In genomic region chr11:106579146-106579545, GRCm38 (mm10) we compare ENCODE assay signal across 21 mouse cellular contexts. TPM values are rescaled to one million over a fixed set of nuclear protein-coding genes. Genes with fewer than 3 reads are reported as not detected.
DNase-seq lines count a peak whose midpoint lies in the region; ATAC-seq and TF ChIP-seq lines count a peak whose summit lies in the region.
"Had no signal": no experiment of that assay in that cellular context is flagged by ENCODE, and none has a peak within 500 bp of the region (broad histone marks: within the 10 kb centered on the region; RNA-seq: fewer than 3 reads in every experiment).

No protein-coding gene starts in this region.

- peaks cover 21% of the 10 kb centered on the region for H3K4me1 ChIP-seq in heart, embryonic 15.5 days (replicated peaks)
- peaks cover 10% of the 10 kb centered on the region for H3K4me1 ChIP-seq in heart, embryonic 11.5 days (ENCODE audit: control insufficient read depth, insufficient read depth, low read length)
- H3K4me1 ChIP-seq in megakaryocyte, embryonic 14.5 days, result peaks cover 87% of the 10 kb centered on the region
- H3K4me1 ChIP-seq: midbrain, embryonic 15.5 days had no signal

- no peak overlapping the region for H3K9ac ChIP-seq in heart, embryonic 15.5 days
- no peak overlapping the region for H3K9ac ChIP-seq in heart, embryonic 11.5 days (ENCODE audit: low read depth, low read length)
- H3K9ac ChIP-seq: embryonic facial prominence, embryonic 15.5 days; hindbrain, embryonic 13.5 days; liver, embryonic 12.5 days; midbrain, embryonic 15.5 days had no signal

- no peak for ATAC-seq in heart, embryonic 15.5 days (replicated peaks; ENCODE audit: insufficient number of reproducible peaks, insufficient read depth, low FRiP score, low read depth)
- ATAC-seq in heart, embryonic 11.5 days (replicated peaks; ENCODE audit: insufficient number of reproducible peaks, low FRiP score, low TSS enrichment), result no peak
- no peak for ATAC-seq in megakaryocyte, adult 5-6 weeks (ENCODE audit: poor library complexity, severe bottlenecking)
- ATAC-seq: CD4-positive, CD25-positive, alpha-beta regulatory T cell, adult 4 months; forebrain, embryonic 16.5 days; liver, embryonic 12.5 days; midbrain, embryonic 15.5 days had no signal

- 68% methylated on average over 2 of the region's 2 CpGs for WGBS in heart, embryonic 15.5 days
- 67% methylated on average over 2 of the region's 2 CpGs for WGBS in heart, embryonic 11.5 days (ENCODE audit: insufficient replicate concordance)

- H3K36me3 ChIP-seq in heart, embryonic 15.5 days, result no peaks in the 10 kb centered on the region
- H3K36me3 ChIP-seq in heart, embryonic 11.5 days (ENCODE audit: control insufficient read depth, insufficient read depth, low read length), result no peaks in the 10 kb centered on the region
- peaks cover 68% of the 10 kb centered on the region for H3K36me3 ChIP-seq in megakaryocyte, embryonic 14.5 days (replicated peaks; ENCODE audit: low read length)
- H3K36me3 ChIP-seq: embryonic facial prominence, embryonic 15.5 days; hindbrain, embryonic 13.5 days; liver, embryonic 12.5 days; midbrain, embryonic 15.5 days had no signal

- no peak overlapping the region for H3K4me3 ChIP-seq in gastrocnemius, adult 2 months
- no peak overlapping the region for H3K4me3 ChIP-seq in heart, embryonic 15.5 days
- H3K4me3 ChIP-seq in heart, embryonic 11.5 days (ENCODE audit: low read depth, low read length), result no peak overlapping the region
- H3K4me3 ChIP-seq in megakaryocyte, embryonic 14.5 days (replicated peaks), result peak overlapping the region; percentile 30
- H3K4me3 ChIP-seq: embryonic facial prominence, embryonic 15.5 days; hindbrain, embryonic 13.5 days; liver, embryonic 12.5 days; midbrain, embryonic 15.5 days; myocyte had no signal

- no peak for DNase-seq in gastrocnemius, adult 2 months
- DNase-seq in gastrocnemius, postnatal 25 days, result no peak
- DNase-seq in lung, postnatal 25 days (ENCODE audit: low spot score), result peak; percentile 25
- no peak for DNase-seq in cerebellum, adult 9-11 months
- DNase-seq: adrenal gland, postnatal 25 days; cerebellum, adult 11-12 months; cerebellum, postnatal 36 days; kidney, postnatal 36 days; left cerebral cortex, postnatal 4 days; thymus, postnatal 4 days had no signal

- H3K9me3 ChIP-seq in heart, embryonic 15.5 days (replicated peaks), result no peaks in the 10 kb centered on the region
- no peaks in the 10 kb centered on the region for H3K9me3 ChIP-seq in heart, embryonic 11.5 days (replicated peaks; ENCODE audit: control insufficient read depth, low read length)
- H3K9me3 ChIP-seq in megakaryocyte, embryonic 14.5 days, result no peaks in the 10 kb centered on the region
- H3K9me3 ChIP-seq: embryonic facial prominence, embryonic 15.5 days; hindbrain, embryonic 13.5 days; liver, embryonic 12.5 days; midbrain, embryonic 15.5 days had no signal

- no peak for TF ChIP-seq CTCF in gastrocnemius, adult 2 months (IDR thresholded peaks at IDR 0.05)

- H3K4me2 ChIP-seq in heart, embryonic 15.5 days, result no peak overlapping the region
- no peak overlapping the region for H3K4me2 ChIP-seq in heart, embryonic 11.5 days
- H3K4me2 ChIP-seq: embryonic facial prominence, embryonic 15.5 days; hindbrain, embryonic 13.5 days; liver, embryonic 12.5 days; midbrain, embryonic 15.5 days had no signal

- no peaks in the 10 kb centered on the region for H3K27me3 ChIP-seq in heart, embryonic 15.5 days
- H3K27me3 ChIP-seq in heart, embryonic 11.5 days (ENCODE audit: control insufficient read depth, insufficient read depth, low read length), result no peaks in the 10 kb centered on the region
- no peaks in the 10 kb centered on the region for H3K27me3 ChIP-seq in megakaryocyte, embryonic 14.5 days (replicated peaks)
- H3K27me3 ChIP-seq: embryonic facial prominence, embryonic 15.5 days; hindbrain, embryonic 13.5 days; liver, embryonic 12.5 days; midbrain, embryonic 15.5 days had no signal

- intact Hi-C loops in gastrocnemius, adult 2 months (cut with DNase I), result no loop called here

- peak overlapping the region; percentile 64 for H3K27ac ChIP-seq in gastrocnemius, adult 2 months
- peak overlapping the region; percentile 37 for H3K27ac ChIP-seq in heart, embryonic 15.5 days
- no peak overlapping the region for H3K27ac ChIP-seq in heart, embryonic 11.5 days (ENCODE audit: low read depth, low read length)
- H3K27ac ChIP-seq: embryonic facial prominence, embryonic 15.5 days; hindbrain, embryonic 13.5 days; liver, embryonic 12.5 days; midbrain, embryonic 15.5 days had no signal

RNA-seq across cellular contexts. Expression of gene Tex2, which starts 34.1 kb away (rescaled TPM):
- 10 to 100 TPM; 59.2 to 65.5 TPM for total RNA-seq in gastrocnemius, adult 2 months (2021)
- 10 to 100 TPM; 51.9 to 56.2 TPM for total RNA-seq in gastrocnemius, postnatal 25 days (2021)
- 12.0 and 12.7 TPM in 2 replicates for polyA plus RNA-seq in heart, embryonic 15.5 days (2015; fragmentation: Nextera tagmentation; extraction: Ambion mirVana)
- polyA plus RNA-seq in heart, embryonic 11.5 days (2014; fragmentation: Nextera tagmentation; extraction: Ambion mirVana), result 12.3 and 14.9 TPM in 2 replicates
- polyA plus RNA-seq in megakaryocyte, embryonic 14.5 days (2012; ENCODE audit: insufficient read depth, low replicate concordance), result 7.4 TPM in 1 of 2 replicates, not detected in the other
- total RNA-seq in megakaryocyte, adult 5-6 weeks (2015), result 27.4 and 30.3 TPM in 2 replicates
- 39.8 and 43.5 TPM in 2 replicates for total RNA-seq in megakaryocyte, adult 5-6 weeks (2017)
